In the genomic region with DNA sequence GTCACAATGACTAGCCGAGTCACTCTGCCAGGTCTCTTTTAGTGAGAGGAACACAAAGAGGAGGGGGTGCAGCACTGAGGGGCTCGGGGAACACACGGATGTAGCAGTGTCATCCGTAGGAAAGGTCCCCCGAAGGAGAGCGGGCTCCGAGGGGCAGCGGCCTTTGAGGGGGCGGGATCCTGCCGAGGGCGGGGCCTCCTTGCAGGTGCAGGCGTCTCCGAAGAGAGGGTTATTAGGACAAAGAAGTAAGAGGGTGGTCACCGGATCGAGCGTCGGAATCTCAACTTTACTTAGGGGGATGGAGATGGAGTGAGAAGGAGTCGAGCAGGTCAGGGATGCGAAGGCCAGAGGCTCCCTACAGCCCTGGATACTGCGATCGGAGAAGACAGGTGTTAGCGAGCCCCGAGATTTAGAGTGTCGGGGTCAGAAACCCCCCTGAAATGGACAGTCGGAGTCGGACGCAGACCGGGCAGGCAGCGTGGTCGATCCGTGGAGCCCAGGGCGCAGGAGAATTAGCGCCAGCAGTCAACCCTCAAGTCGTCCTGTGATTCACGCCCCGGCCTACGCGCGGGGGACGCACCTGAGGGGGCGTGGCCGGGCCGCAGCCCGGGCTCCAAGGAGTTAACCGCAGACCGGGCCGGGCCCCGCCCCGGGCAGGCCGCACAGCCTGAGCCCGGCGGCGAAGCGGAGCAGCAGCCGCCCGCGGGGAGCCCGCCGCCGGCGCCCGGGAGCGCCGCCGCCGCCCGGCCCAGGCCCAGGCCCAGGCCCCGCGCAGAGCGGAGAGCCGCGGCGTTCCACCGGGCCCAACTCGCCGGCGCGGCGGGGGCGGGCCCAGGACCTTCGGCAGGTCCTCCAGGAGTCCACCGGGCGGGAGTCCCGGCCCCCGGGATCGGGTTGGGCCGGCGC, we compare ENCODE assay signal across 9 mouse cellular contexts. TPM values are rescaled to one million over a fixed set of nuclear protein-coding genes. Genes with fewer than 3 reads are reported as not detected.
A peak's percentile ranks its signal among the peaks of the same experiment; 100 is the strongest.
DNase-seq lines count a peak whose midpoint lies in the region; ATAC-seq and TF ChIP-seq lines count a peak whose summit lies in the region.
"Had no signal": no experiment of that assay in that cellular context is flagged by ENCODE, and none has a peak within 500 bp of the region (broad histone marks: within the 10 kb centered on the region; RNA-seq: fewer than 3 reads in every experiment).

No protein-coding gene starts in this region.

- peaks cover 38% of the 10 kb centered on the region for H3K4me1 ChIP-seq in E14TG2a.4 (replicated peaks; ENCODE audit: low read depth, low read length)
- H3K4me1 ChIP-seq in brown adipose tissue, adult 24 weeks (ENCODE audit: control insufficient read depth, insufficient read depth, insufficient read length, low read length) = no peaks in the 10 kb centered on the region
- peaks cover 8% of the 10 kb centered on the region for H3K4me1 ChIP-seq in lung, embryonic 14.5 days (ENCODE audit: insufficient read depth)
- H3K4me1 ChIP-seq in olfactory bulb, adult 2 months (ENCODE audit: control insufficient read depth, insufficient read depth, low read length) = peaks cover 22% of the 10 kb centered on the region

- ATAC-seq in erythroid progenitor cell, adult 5-6 weeks (replicated peaks; ENCODE audit: low FRiP score, poor library complexity, severe bottlenecking) = peak; percentile 43
- ATAC-seq in lung, embryonic 14.5 days (ENCODE audit: insufficient read depth) = peak; percentile 76

- peak overlapping the region; percentile 92 for H3K4me3 ChIP-seq in E14TG2a.4 (replicated peaks; ENCODE audit: low read length)
- peak overlapping the region; percentile 66 for H3K4me3 ChIP-seq in brown adipose tissue, adult 24 weeks (ENCODE audit: insufficient read depth, low read depth, low read length)
- peak overlapping the region; percentile 92 for H3K4me3 ChIP-seq in lung, embryonic 14.5 days (ENCODE audit: low read depth, low read length)
- H3K4me3 ChIP-seq in olfactory bulb, adult 2 months (ENCODE audit: insufficient read depth, low read depth, low read length) = peak overlapping the region; percentile 79

- DNase-seq in heart, postnatal 14 days = peak; percentile 77 to 80
- DNase-seq in layer of hippocampus, adult 18-20 months (ENCODE audit: low spot score in 2 of 2) = peak; percentile 58 to 70
- DNase-seq in lung, embryonic 14.5 days = peak; percentile 87
- peak; percentile 70 for DNase-seq in thymus, postnatal 0 days (ENCODE audit: low spot score)

- no peak; the same call in 1 of the 2 replicates for TF ChIP-seq POLR2A in olfactory bulb, adult 2 months (IDR thresholded peaks at IDR 0.05; ENCODE audit: insufficient read depth, low read depth, low read length)

- peak overlapping the region; percentile 78 for H3K27ac ChIP-seq in brown adipose tissue, adult 24 weeks (replicated peaks; ENCODE audit: low read depth, low read length)
- H3K27ac ChIP-seq in lung, embryonic 14.5 days (ENCODE audit: low read depth) = peak overlapping the region; percentile 93
- H3K27ac ChIP-seq in olfactory bulb, adult 2 months (ENCODE audit: insufficient read depth, low read depth, low read length) = peak overlapping the region; percentile 96

- intact Hi-C loops in heart, postnatal 14 days (cut with DNase I) = loop anchor here (2.0 to 5.0 kb wide), 3 partner anchors 36 to 225 kb away; a partner anchor contains a TSS

- WGBS in lung, embryonic 14.5 days = under 1% methylated on average over 72 of the region's 88 CpGs
- 3% methylated on average over 86 of the region's 88 CpGs for WGBS in olfactory bulb, adult 2 months

- peak overlapping the region; percentile 97 for H3K4me2 ChIP-seq in lung, embryonic 14.5 days

- H3K9me3 ChIP-seq in E14TG2a.4 (ENCODE audit: low read length) = no peaks in the 10 kb centered on the region
- H3K9me3 ChIP-seq in lung, embryonic 14.5 days (ENCODE audit: low read depth, low read length) = no peaks in the 10 kb centered on the region

- TF ChIP-seq CTCF in E14TG2a.4 (conservative IDR thresholded peaks at IDR 0.05; ENCODE audit: low read length) = no peak
- no peak for TF ChIP-seq CTCF in lung, embryonic 14.5 days (IDR thresholded peaks at IDR 0.05; ENCODE audit: low read depth)
- no peak for TF ChIP-seq CTCF in olfactory bulb, adult 2 months (IDR thresholded peaks at IDR 0.05; ENCODE audit: insufficient read depth, low read depth, low read length)

- H3K27me3 ChIP-seq in E14TG2a.4 (ENCODE audit: insufficient read depth, low read length) = peaks cover 23% of the 10 kb centered on the region
- H3K27me3 ChIP-seq in lung, embryonic 14.5 days (ENCODE audit: insufficient read depth, low read length) = no peaks in the 10 kb centered on the region

- peaks cover 27% of the 10 kb centered on the region for H3K36me3 ChIP-seq in E14TG2a.4 (ENCODE audit: insufficient read depth, low read length)
- H3K36me3 ChIP-seq in lung, embryonic 14.5 days (ENCODE audit: insufficient read depth) = peaks cover 30% of the 10 kb centered on the region

- peak overlapping the region; percentile 95 for H3K9ac ChIP-seq in lung, embryonic 14.5 days

RNA-seq across cellular contexts. Expression of a gene that starts 1.0 kb away (rescaled TPM):
- 33.8 and 37.9 TPM in 2 replicates for polyA plus RNA-seq in brown adipose tissue, adult 24 weeks (2012; ENCODE audit: insufficient read depth, insufficient read length, missing spikeins)
- 0.84 and 2.5 TPM in 2 replicates for total RNA-seq in erythroid progenitor cell, adult 5-6 weeks (2015; ENCODE audit: low replicate concordance)
- total RNA-seq in erythroid progenitor cell, adult 5-6 weeks (2017; ENCODE audit: low replicate concordance) = 0.23 and 0.77 TPM in 2 replicates
- total RNA-seq in heart, postnatal 14 days (2021) = 10 to 100 TPM; 32.3 to 35.7 TPM
- total RNA-seq in layer of hippocampus, adult 18-20 months (2021) = 10 to 100 TPM; 83.3 to 89.9 TPM
- 12.6 and 15.9 TPM in 2 replicates for polyA plus RNA-seq in lung, embryonic 14.5 days (2014; fragmentation: Nextera tagmentation; extraction: Ambion mirVana)
- not detected in 2 replicates for polyA plus RNA-seq in olfactory bulb, adult 2 months (2012; ENCODE audit: insufficient read depth, insufficient read length, low replicate concordance, missing spikeins)
- 2.1 and 2.8 TPM in 2 replicates for polyA plus RNA-seq in thymus, postnatal 0 days (2015; fragmentation: Nextera tagmentation; extraction: Ambion mirVana)

RNA-seq across cellular contexts. Expression of a gene that starts 11.7 kb away (rescaled TPM):
- 1.5 and 1.9 TPM in 2 replicates for polyA plus RNA-seq in brown adipose tissue, adult 24 weeks (2012; ENCODE audit: insufficient read depth, insufficient read length, missing spikeins)
- total RNA-seq in erythroid progenitor cell, adult 5-6 weeks (2015; ENCODE audit: low replicate concordance) = 17.2 and 22.3 TPM in 2 replicates
- 23.1 and 23.5 TPM in 2 replicates for total RNA-seq in erythroid progenitor cell, adult 5-6 weeks (2017; ENCODE audit: low replicate concordance)
- under 1 TPM; 0.59 to 0.88 TPM for total RNA-seq in heart, postnatal 14 days (2021)
- total RNA-seq in layer of hippocampus, adult 18-20 months (2021) = not detected
- polyA plus RNA-seq in lung, embryonic 14.5 days (2014; fragmentation: Nextera tagmentation; extraction: Ambion mirVana) = 3.2 TPM in 2 replicates
- polyA plus RNA-seq in olfactory bulb, adult 2 months (2012; ENCODE audit: insufficient read depth, insufficient read length, low replicate concordance, missing spikeins) = not detected in 2 replicates
- polyA plus RNA-seq in thymus, postnatal 0 days (2015; fragmentation: Nextera tagmentation; extraction: Ambion mirVana) = 6.4 and 6.6 TPM in 2 replicates

RNA-seq across cellular contexts. Expression of a gene that starts 13.8 kb away (rescaled TPM):
- polyA plus RNA-seq in brown adipose tissue, adult 24 weeks (2012; ENCODE audit: insufficient read depth, insufficient read length, missing spikeins) = not detected in 2 replicates
- not detected in 2 replicates for total RNA-seq in erythroid progenitor cell, adult 5-6 weeks (2015; ENCODE audit: low replicate concordance)
- not detected in 2 replicates for total RNA-seq in erythroid progenitor cell, adult 5-6 weeks (2017; ENCODE audit: low replicate concordance)
- under 1 TPM in 1 of 2 experiments, not detected in 1; 0.38 TPM for total RNA-seq in heart, postnatal 14 days (2021)
- under 1 TPM; 0.54 to 0.81 TPM for total RNA-seq in layer of hippocampus, adult 18-20 months (2021)
- 0.32 and 0.34 TPM in 2 replicates for polyA plus RNA-seq in lung, embryonic 14.5 days (2014; fragmentation: Nextera tagmentation; extraction: Ambion mirVana)
- polyA plus RNA-seq in olfactory bulb, adult 2 months (2012; ENCODE audit: insufficient read depth, insufficient read length, low replicate concordance, missing spikeins) = not detected in 2 replicates
- polyA plus RNA-seq in thymus, postnatal 0 days (2015; fragmentation: Nextera tagmentation; extraction: Ambion mirVana) = 0.14 and 0.19 TPM in 2 replicates

RNA-seq across cellular contexts. Expression of a gene that starts 40.8 kb away (rescaled TPM):
- polyA plus RNA-seq in brown adipose tissue, adult 24 weeks (2012; ENCODE audit: insufficient read depth, insufficient read length, missing spikeins) = not detected in 2 replicates
- total RNA-seq in erythroid progenitor cell, adult 5-6 weeks (2015; ENCODE audit: low replicate concordance) = not detected in 2 replicates
- 3.2 TPM in 1 of 2 replicates, not detected in the other for total RNA-seq in erythroid progenitor cell, adult 5-6 weeks (2017; ENCODE audit: low replicate concordance)
- 1 to 10 TPM in 1 of 2 experiments, not detected in 1; 1.4 TPM for total RNA-seq in heart, postnatal 14 days (2021)
- total RNA-seq in layer of hippocampus, adult 18-20 months (2021) = not detected
- not detected in 2 replicates for polyA plus RNA-seq in lung, embryonic 14.5 days (2014; fragmentation: Nextera tagmentation; extraction: Ambion mirVana)
- polyA plus RNA-seq in olfactory bulb, adult 2 months (2012; ENCODE audit: insufficient read depth, insufficient read length, low replicate concordance, missing spikeins) = not detected in 2 replicates
- polyA plus RNA-seq in thymus, postnatal 0 days (2015; fragmentation: Nextera tagmentation; extraction: Ambion mirVana) = 138 and 168 TPM in 2 replicates
- total RNA-seq: left cerebral cortex, postnatal 10 days had no signal

RNA-seq across cellular contexts. Expression of a gene that starts 50.0 kb away (rescaled TPM):
- 31.3 and 34.0 TPM in 2 replicates for polyA plus RNA-seq in brown adipose tissue, adult 24 weeks (2012; ENCODE audit: insufficient read depth, insufficient read length, missing spikeins)
- 26.0 and 46.9 TPM in 2 replicates for total RNA-seq in erythroid progenitor cell, adult 5-6 weeks (2015; ENCODE audit: low replicate concordance)
- total RNA-seq in erythroid progenitor cell, adult 5-6 weeks (2017; ENCODE audit: low replicate concordance) = 38.5 and 41.1 TPM in 2 replicates
- total RNA-seq in heart, postnatal 14 days (2021) = 10 to 100 TPM; 25.9 to 27.1 TPM
- 10 to 100 TPM; 27.7 to 29.3 TPM for total RNA-seq in layer of hippocampus, adult 18-20 months (2021)
- polyA plus RNA-seq in lung, embryonic 14.5 days (2014; fragmentation: Nextera tagmentation; extraction: Ambion mirVana) = 61.4 and 70.8 TPM in 2 replicates
- not detected in 2 replicates for polyA plus RNA-seq in olfactory bulb, adult 2 months (2012; ENCODE audit: insufficient read depth, insufficient read length, low replicate concordance, missing spikeins)
- polyA plus RNA-seq in thymus, postnatal 0 days (2015; fragmentation: Nextera tagmentation; extraction: Ambion mirVana) = 85.1 and 92.8 TPM in 2 replicates

Comparison
In these comparisons a context has a peak if more than half of its experiments do, and no peak if none do; other contexts are left out.
1. Peak in every context shown above with its lines: DNase-seq, ATAC-seq, H3K4me3 ChIP-seq and H3K27ac ChIP-seq.